Mouse (Mus musculus) ES-E14 (cell line): Measurements from ENCODE around the gene Rpl13a. TPM values are rescaled to one million over a fixed set of nuclear protein-coding genes. Genes with fewer than 3 reads are reported as not detected.

Experiments used
- DNase-seq: peaks from one replicate; pipeline ENCODE4 v3.0.0-alpha.2; 2013; ENCODE audit warnings: low read depth, low spot score
- H3K27ac ChIP-seq: 2 replicates; pipeline ENCODE4 v1.5.1; 2012; ENCODE audit warnings: low read depth, mild to moderate bottlenecking, low read length, moderate library complexity, mixed read lengths; ENCODE audit not compliant: poor library complexity, insufficient read depth, severe bottlenecking
- H3K36me3 ChIP-seq: 2 replicates; pipeline ENCODE4 v1.6.1; 2012; ENCODE audit warnings: mild to moderate bottlenecking, low read length, moderate library complexity, mixed read lengths; ENCODE audit not compliant: control insufficient read depth, poor library complexity, insufficient read depth, severe bottlenecking
- H3K4me1 ChIP-seq, 2 experiments: fragments of 150-350 bp in 1 of 2; sonication (generic) in 1 of 2; 2 replicates each; pipeline ENCODE4 v1.6.1; 2012; ENCODE audit warnings: low read length in 2 of 2, mild to moderate bottlenecking in 1 of 2, mixed read lengths in 1 of 2; ENCODE audit not compliant: control insufficient read depth in 2 of 2, insufficient read depth in 2 of 2, poor library complexity in 1 of 2
- H3K4me3 ChIP-seq, 2 experiments: fragments of 150-350 bp in 1 of 2; sonication (generic) in 1 of 2; 2 replicates each; pipeline ENCODE4 v1.5.1; 2012; ENCODE audit warnings: low read length in 2 of 2, low read depth in 1 of 2, mild to moderate bottlenecking in 1 of 2, mixed read lengths in 1 of 2; ENCODE audit not compliant: insufficient read depth in 1 of 2, poor library complexity in 1 of 2, severe bottlenecking in 1 of 2
- H3K9ac ChIP-seq: 2 replicates; pipeline ENCODE4 v1.6.1; 2012; ENCODE audit warnings: low read depth, mild to moderate bottlenecking, low read length, mixed read lengths; ENCODE audit not compliant: poor library complexity, insufficient read depth, severe bottlenecking
- H3K9me3 ChIP-seq: fragments of 150-350 bp; sonication (generic); 2 replicates; pipeline ENCODE4 v1.6.1; 2012; ENCODE audit warnings: low read depth, mild to moderate bottlenecking, low read length; ENCODE audit not compliant: control insufficient read depth, insufficient read depth
- CHD2 ChIP-seq: IDR thresholded peaks from 2 replicates; pipeline ENCODE4 v1.6.1; 2014; ENCODE audit warnings: mild to moderate bottlenecking, low read depth, low read length, inconsistent platforms
- HCFC1 ChIP-seq: IDR thresholded peaks from 2 replicates; pipeline ENCODE4 v1.6.1; 2012; ENCODE audit warnings: low read length, inconsistent platforms, borderline replicate concordance; ENCODE audit not compliant: insufficient read depth
- MAFK ChIP-seq: IDR thresholded peaks from 2 replicates; pipeline ENCODE4 v1.6.1; 2014; ENCODE audit warnings: mild to moderate bottlenecking, low read depth, low read length, inconsistent platforms; ENCODE audit not compliant: insufficient read depth
- ZC3H11A ChIP-seq: IDR thresholded peaks from 2 replicates; pipeline ENCODE4 v1.6.1; 2012; ENCODE audit warnings: low read depth, mild to moderate bottlenecking, inconsistent platforms, low read length, borderline replicate concordance
- ZNF384 ChIP-seq: IDR thresholded peaks from 2 replicates; pipeline ENCODE4 v1.6.1; 2012; ENCODE audit warnings: low read depth, low read length, inconsistent platforms
- in situ Hi-C, 2 experiments: fragments of 600-800 bp; cut with MboI; formaldehyde crosslinking; loops; one replicate each; pipeline ENCODE4 v1.15.1; 2025; ENCODE audit warnings: low sequenced_read_pairs in 2 of 2, inconsistent platforms in 1 of 2; ENCODE audit not compliant: unreplicated experiment in 2 of 2
- total RNA-seq: library from RNA; depleted of rRNA; stranded (reverse); fragments of 300-350 nt; gene quantifications from 2 replicates; pipeline ENCODE4 v1.2.3, GENCODE M21; 2012

Rpl13a gene
- total RNA-seq, 1 experiment = 3,971 TPM

GRCm38 (mm10) chr7:45147899-45148298 lies 19.3 kb upstream of the Rpl13a start:
- DNase-seq = no peak
- H3K36me3 ChIP-seq = peaks cover 29% of the 10 kb centered on the region
- H3K27ac ChIP-seq = no peak overlapping the region
- peaks cover 2 to 3% of the 10 kb centered on the region in 2 experiments; a peak in 2 of 4 replicates for H3K4me1 ChIP-seq
- in situ Hi-C loops = no loop called here
- H3K9ac ChIP-seq = no peak overlapping the region
- no peaks in the 10 kb centered on the region for H3K9me3 ChIP-seq
- TF ChIP-seq ZNF384 (no peak), MAFK (no peak), ZC3H11A (no peak), CHD2 (no peak), HCFC1 (no peak)
- H3K4me3 ChIP-seq = no peak overlapping the region

GRCm38 (mm10) chr7:45147267-45147666 lies 18.7 kb upstream of the Rpl13a start:
- peaks cover 2 to 3% of the 10 kb centered on the region in 2 experiments; a peak in 2 of 4 replicates for H3K4me1 ChIP-seq
- no peaks in the 10 kb centered on the region for H3K9me3 ChIP-seq
- in situ Hi-C loops = no loop called here
- no peak overlapping the region for H3K27ac ChIP-seq
- H3K4me3 ChIP-seq = no peak overlapping the region
- peaks cover 34% of the 10 kb centered on the region for H3K36me3 ChIP-seq
- TF ChIP-seq HCFC1 (no peak), MAFK (no peak), ZNF384 (no peak), ZC3H11A (no peak), CHD2 (no peak)
- no peak overlapping the region for H3K9ac ChIP-seq
- no peak for DNase-seq

- no peak for TF ChIP-seq ZNF384
- TF ChIP-seq ZC3H11A = no peak
- no peak for TF ChIP-seq MAFK
- in situ Hi-C loops = no loop called here
- peaks cover 0 to under 1% of the 10 kb centered on the region in 2 experiments; a peak in 2 of 4 replicates for H3K4me1 ChIP-seq
These were observed 16.9 kb upstream of the Rpl13a start for GRCm38 (mm10) chr7:45145460-45145859.

GRCm38 (mm10) chr7:45144368-45145174 lies 16.0 kb upstream of the Rpl13a start:
- peaks cover 0 to 3% of the 10 kb centered on the region in 2 experiments; a peak in 1 of 4 replicates for H3K4me1 ChIP-seq
- TF ChIP-seq CHD2 = no peak
- no peak for TF ChIP-seq MAFK
- TF ChIP-seq ZC3H11A = no peak
- TF ChIP-seq ZNF384 = no peak
- no peak overlapping the region for H3K4me3 ChIP-seq
- no peak overlapping the region for H3K27ac ChIP-seq
- H3K36me3 ChIP-seq = peaks cover 44% of the 10 kb centered on the region
- no peak overlapping the region for H3K9ac ChIP-seq
- in situ Hi-C loops = no loop called here
- DNase-seq = no peak
- no peaks in the 10 kb centered on the region for H3K9me3 ChIP-seq

More at GRCm38 (mm10) chr7:45145460-45145859, 16.9 kb upstream of the Rpl13a start:
- no peak for DNase-seq
- H3K36me3 ChIP-seq = peaks cover 44% of the 10 kb centered on the region
- no peaks in the 10 kb centered on the region for H3K9me3 ChIP-seq
- no peak overlapping the region for H3K9ac ChIP-seq
- no peak overlapping the region for H3K4me3 ChIP-seq
- no peak overlapping the region for H3K27ac ChIP-seq

- no peak for DNase-seq
- Histone ChIP-seq H3K9me3 (no peaks in the 10 kb centered on the region), H3K36me3 (peaks cover 36% of the 10 kb centered on the region), H3K27ac (no peak overlapping the region), H3K9ac (no peak overlapping the region), H3K4me1 (peaks cover 0 to 4% of the 10 kb centered on the region in 2 experiments; a peak in 1 of 4 replicates), H3K4me3 (no peak overlapping the region)
- in situ Hi-C loops = no loop called here
- TF ChIP-seq ZNF384 (no peak), CHD2 (no peak), ZC3H11A (no peak), HCFC1 (no peak), MAFK (no peak)
These were observed 13.4 kb upstream of the Rpl13a start for GRCm38 (mm10) chr7:45141914-45142313.
